Mouse (Mus musculus): ENCODE results near the gene 4930412O13Rik.

4930412O13Rik gene

DNA sequence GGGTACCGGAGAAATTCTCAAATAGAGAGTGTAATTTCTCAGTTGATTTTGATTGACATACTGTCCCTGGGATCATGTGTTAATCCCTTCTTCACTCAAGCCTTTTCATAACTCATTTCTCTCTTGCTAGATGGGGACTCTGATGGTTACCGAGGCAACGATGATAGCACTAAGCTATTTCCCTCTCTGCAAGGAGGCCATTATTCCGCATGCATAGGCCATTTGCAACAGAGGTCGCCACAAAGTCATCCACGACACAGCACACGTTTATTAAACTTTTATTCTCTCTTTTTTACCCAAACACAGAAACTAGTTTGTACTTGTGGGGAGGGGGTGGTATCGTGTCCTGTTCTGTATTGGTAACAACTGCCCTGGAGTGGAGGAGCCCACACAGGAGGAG, 16.8 kb downstream of the 4930412O13Rik start:
- no peak for DNase-seq (ENCODE audit: low read depth, low spot score)

DNA sequence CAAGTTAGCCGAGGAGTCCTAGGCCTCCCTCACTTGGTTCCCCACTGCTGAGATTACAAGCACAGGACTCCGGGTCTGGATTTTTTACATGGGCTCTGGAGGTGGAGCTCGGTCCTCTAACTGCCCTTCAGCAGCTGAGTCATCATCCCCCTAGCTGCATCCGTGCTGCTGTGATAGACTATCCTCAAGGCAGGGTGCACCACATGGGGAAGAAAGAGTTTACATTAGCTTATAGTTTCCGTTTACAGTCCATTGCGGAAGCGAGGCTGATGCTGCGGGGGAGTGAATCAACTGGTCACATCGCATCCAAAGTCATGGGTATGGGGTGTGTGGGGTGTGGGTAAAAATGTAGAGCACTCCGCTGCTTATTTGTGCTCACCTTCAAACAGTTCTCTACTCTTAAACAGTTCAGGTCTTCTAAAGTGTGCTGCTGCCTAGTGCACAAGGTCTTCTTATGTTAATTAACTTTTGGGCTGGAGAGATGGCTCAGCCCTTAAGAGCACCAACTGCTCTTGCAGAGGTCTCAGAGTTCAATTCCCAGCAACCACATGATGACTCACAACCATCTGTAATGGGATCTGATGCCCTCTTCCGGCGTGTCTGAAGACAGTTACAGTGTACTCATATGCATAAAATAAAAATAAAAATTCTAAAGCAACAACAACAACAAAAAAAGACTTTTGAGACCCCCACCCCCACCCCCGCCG, 23.0 kb downstream of the 4930412O13Rik start:
- DNase-seq (ENCODE audit: low read depth, low spot score): no peak

DNA sequence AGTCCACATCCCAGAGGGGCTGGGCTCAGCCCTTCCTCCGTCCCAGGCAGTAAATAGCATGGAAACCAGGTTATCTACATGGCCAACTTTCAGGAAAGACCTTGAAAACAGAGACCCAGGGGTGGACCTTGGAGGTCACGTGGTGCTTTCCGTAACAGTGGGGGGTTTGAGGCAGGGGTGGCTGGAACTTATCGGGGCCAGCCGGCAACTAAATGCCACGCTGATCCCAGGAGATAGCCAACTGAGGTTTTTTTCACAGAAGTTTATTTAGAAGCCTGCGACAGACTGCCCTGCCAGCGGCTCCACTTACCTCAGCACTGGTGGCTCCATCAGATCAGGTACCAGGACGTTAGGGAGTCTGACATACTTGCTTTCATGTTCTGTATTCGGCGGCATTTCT, 24.9 kb downstream of the 4930412O13Rik start:
- no peak for DNase-seq (ENCODE audit: low read depth, low spot score)

DNA sequence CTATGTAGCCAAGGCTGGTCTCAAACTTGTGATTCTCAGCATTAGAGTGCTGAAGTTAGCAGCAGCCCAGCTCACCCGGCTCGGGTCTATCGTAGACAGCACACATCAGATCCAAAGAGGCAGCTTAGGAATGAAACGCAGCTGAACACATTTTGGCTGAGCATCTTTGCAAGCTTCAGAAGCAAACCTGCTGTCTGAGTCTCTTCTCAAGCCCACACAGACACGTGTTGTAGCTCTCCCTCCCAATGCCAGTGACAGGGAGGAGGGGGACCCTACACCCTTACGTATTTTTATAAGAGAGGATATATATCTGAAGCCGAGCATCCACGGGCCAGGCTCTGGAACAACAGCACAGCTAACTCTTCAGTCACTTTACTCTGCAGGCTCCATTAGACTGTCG, 36.5 kb downstream of the 4930412O13Rik start:
- no peak for DNase-seq (ENCODE audit: low read depth, low spot score)

DNA sequence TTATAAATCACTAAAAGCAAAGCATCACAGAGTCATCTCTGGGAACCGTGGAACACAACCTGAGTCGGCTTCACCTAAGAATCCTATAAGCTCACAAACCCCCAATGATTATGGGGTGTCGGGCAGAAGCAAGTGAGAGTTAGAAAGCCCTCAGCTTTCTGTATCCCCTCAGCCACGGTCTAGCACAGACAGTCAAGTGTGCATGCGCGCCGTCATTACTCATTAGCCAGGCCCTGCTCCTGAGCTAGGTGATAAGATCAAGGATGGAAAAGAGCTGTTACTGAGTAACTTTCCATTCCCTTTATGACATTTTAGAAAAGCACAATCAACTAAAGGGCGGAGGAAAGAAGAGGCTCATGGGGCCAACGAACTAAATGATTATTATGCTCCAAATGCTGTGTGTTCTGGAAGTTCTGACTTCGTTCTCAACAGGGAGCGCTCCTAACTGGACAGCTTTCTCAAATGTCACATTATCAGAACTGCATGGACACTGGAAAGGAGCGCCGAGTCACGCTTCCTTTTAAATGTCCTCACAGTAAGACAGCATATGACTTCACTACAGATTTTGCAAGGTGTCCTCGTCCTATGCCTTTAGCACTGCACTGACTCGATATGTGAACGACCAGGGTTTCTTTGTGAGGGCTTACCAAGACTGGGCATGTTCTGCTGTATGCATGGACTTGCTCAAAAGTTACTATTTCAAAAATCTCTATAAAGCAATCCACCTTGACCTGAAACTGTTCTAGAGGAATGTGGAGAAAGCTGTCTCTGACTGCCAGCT, 37.8 kb downstream of the 4930412O13Rik start:
- no peak for DNase-seq (ENCODE audit: low read depth, low spot score)

DNA sequence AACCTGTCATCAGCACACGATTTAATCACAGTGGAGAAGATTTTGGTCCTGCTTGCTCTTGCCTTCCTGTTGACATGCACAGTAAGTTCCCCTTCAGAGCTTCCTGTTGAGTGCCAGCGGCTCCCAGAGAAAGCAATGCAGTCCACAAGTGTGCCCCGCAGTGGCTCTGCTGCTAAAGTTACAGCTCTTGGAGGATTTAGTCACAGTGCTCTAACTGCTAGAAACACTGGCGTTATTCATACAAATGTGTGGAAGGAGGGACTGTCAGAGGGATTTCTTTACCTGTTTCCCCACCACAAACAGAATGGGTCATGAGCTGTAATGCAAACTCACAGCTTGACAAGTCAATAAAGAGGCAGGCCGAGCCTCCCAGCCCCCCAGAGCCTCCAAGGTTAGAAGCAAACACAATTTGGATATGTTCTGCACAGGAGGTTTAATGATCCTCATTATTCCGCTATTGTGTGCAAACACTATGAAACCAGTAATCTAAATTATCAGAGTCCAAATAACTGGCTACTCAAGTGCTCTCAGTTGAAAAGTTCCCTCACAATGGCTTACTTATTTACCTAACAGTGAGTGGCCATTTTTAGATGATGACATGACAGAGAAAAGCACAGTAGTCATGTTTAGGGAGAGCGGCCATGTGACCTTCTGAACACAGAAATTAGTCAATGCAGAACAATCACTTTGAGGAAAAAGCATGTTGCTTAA, 45.3 kb downstream of the 4930412O13Rik start:
- DNase-seq (ENCODE audit: low read depth, low spot score): peak; percentile 38

DNA sequence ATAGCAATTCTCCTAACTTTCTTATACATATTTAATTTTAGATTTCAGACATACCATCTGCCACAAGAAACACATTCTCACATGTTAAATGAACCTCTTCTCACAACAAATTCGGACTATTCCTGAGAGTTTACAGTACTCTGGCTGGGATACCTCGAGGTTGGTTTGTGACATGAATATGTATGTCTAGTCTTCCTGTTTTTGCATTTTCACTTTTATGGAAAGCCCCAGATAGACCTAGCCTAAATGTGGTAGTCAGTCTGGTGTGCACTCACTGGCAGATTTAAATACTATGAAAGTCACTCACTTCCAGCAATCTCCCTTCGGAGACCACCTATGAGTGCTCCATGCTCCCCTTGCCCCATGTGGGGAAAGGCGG, 45.8 kb downstream of the 4930412O13Rik start:
- no peak for DNase-seq (ENCODE audit: low read depth, low spot score)
